Mouse (Mus musculus) heart, embryonic 16.5 days (tissue): Measurements from ENCODE around the gene Gm15056. TPM values are rescaled to one million over a fixed set of nuclear protein-coding genes. Genes with fewer than 3 reads are reported as not detected.

Experiments
- polyA plus RNA-seq: library from polyadenylated mRNA; unstranded; fragments of >200 nt; fragmentation: Nextera tagmentation; extraction: Ambion mirVana; gene quantifications from 2 replicates; pipeline ENCODE4 v1.2.1, GENCODE M21; 2015

Gene Gm15056
- polyA plus RNA-seq, 1 experiment from 2014 or later = not detected

Other genes with a start within 250 kb of the Gm15056 start
- not detected in 2 replicates for gene Defb33, start 10.0 kb downstream of the Gm15056 start, polyA plus RNA-seq
- not detected in 2 replicates for gene Gm6040, start 19.4 kb upstream of the Gm15056 start, polyA plus RNA-seq
- not detected in 2 replicates for gene AY761185, start 42.1 kb upstream of the Gm15056 start, polyA plus RNA-seq
- gene Defa21, start 122.9 kb upstream of the Gm15056 start, polyA plus RNA-seq = 0.55 TPM in 1 of 2 replicates, not detected in the other
- gene Defa23, start 152.4 kb upstream of the Gm15056 start, polyA plus RNA-seq = 0.68 TPM in 1 of 2 replicates, not detected in the other
- gene Defa35, start 162.4 kb upstream of the Gm15056 start, polyA plus RNA-seq = not detected in 2 replicates
- gene Defa25, start 181.8 kb upstream of the Gm15056 start, polyA plus RNA-seq = not detected in 2 replicates
- gene Gm14851, start 193.4 kb upstream of the Gm15056 start, polyA plus RNA-seq = not detected in 2 replicates
- gene Defa30, start 232.0 kb upstream of the Gm15056 start, polyA plus RNA-seq = 0.71 TPM in 1 of 2 replicates, not detected in the other